Mouse (Mus musculus): ENCODE results near the gene Ulk4. TPM values are rescaled to one million over a fixed set of nuclear protein-coding genes. Genes with fewer than 3 reads are reported as not detected.

Ulk4 gene
- polyA plus RNA-seq, 1 experiment from 2014 or later, result 32.8 TPM

DNA sequence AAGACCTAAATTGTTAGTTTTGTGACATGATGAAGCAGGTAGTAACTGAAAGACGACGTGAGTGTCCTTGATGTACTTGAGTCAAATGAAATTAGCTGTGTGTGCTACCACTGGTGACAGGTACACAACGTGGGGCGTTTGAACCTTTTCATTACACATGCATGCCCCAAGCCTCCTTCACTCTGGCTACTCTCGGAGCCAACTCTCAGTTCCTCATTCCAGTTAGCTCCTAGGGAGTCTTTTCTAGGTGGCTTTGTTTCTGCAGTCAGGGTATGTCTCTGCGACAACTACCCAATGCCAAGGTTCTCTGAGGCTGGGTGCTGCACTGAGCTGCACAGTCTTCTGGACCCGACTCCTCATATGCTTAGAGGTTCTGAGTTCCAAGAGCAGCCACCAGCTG is 100.6 kb downstream of the Ulk4 start:
- Histone ChIP-seq H3K4me2 (no peak overlapping the region), H3K27ac (replicated peaks) (no peak overlapping the region), H3K27me3 (no peaks in the 10 kb centered on the region), H3K9me3 (replicated peaks) (no peaks in the 10 kb centered on the region), H3K36me3 (replicated peaks) (no peaks in the 10 kb centered on the region), H3K9ac (no peak overlapping the region), H3K4me1 (replicated peaks) (no peaks in the 10 kb centered on the region), H3K4me3 (replicated peaks) (no peak overlapping the region)
- no peak for ATAC-seq (ENCODE audit: insufficient read depth)
- 67% methylated on average over 7 of the region's 7 CpGs for WGBS (ENCODE audit: insufficient replicate concordance)

DNA sequence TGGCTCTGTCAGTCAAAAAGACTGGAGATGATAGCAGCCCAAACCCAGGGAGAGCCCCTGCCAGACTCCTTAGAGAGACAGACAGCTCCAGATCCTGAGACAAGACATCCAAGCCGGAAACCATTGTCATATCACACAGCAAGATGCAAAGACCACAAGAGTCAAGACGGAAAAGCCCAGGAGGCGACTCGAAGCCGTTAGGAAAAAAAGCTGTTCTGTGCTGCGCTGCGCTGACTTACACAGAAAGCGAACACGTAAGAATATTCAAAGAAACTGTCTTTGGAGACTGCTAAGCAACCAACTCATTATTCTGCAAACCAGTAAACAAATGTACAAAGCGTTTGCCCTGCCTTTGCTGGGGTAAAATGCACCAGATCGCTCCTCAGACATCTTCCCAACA is 101.8 kb downstream of the Ulk4 start:
- WGBS (ENCODE audit: insufficient replicate concordance), result 76% methylated on average over 11 of the region's 11 CpGs
- H3K4me1 ChIP-seq (replicated peaks), result no peaks in the 10 kb centered on the region
- no peaks in the 10 kb centered on the region for H3K27me3 ChIP-seq
- H3K9me3 ChIP-seq (replicated peaks), result no peaks in the 10 kb centered on the region
- no peak for ATAC-seq (ENCODE audit: insufficient read depth)
- H3K36me3 ChIP-seq (replicated peaks), result no peaks in the 10 kb centered on the region
- no peak overlapping the region for H3K9ac ChIP-seq
- no peak overlapping the region for H3K4me3 ChIP-seq (replicated peaks)
- H3K27ac ChIP-seq (replicated peaks), result no peak overlapping the region
- H3K4me2 ChIP-seq, result no peak overlapping the region

GRCm38 (mm10) chr9:121172123-121172522 is 104.9 kb downstream of the Ulk4 start:
- H3K27me3 ChIP-seq, result no peaks in the 10 kb centered on the region
- no peak overlapping the region for H3K9ac ChIP-seq
- H3K4me2 ChIP-seq, result no peak overlapping the region
- H3K36me3 ChIP-seq (replicated peaks), result no peaks in the 10 kb centered on the region
- WGBS (ENCODE audit: insufficient replicate concordance), result 71% methylated on average over 6 of the region's 6 CpGs
- H3K27ac ChIP-seq (replicated peaks), result no peak overlapping the region
- no peaks in the 10 kb centered on the region for H3K9me3 ChIP-seq (replicated peaks)
- H3K4me1 ChIP-seq (replicated peaks), result no peaks in the 10 kb centered on the region
- no peak for ATAC-seq (ENCODE audit: insufficient read depth)
- H3K4me3 ChIP-seq (replicated peaks), result no peak overlapping the region

DNA sequence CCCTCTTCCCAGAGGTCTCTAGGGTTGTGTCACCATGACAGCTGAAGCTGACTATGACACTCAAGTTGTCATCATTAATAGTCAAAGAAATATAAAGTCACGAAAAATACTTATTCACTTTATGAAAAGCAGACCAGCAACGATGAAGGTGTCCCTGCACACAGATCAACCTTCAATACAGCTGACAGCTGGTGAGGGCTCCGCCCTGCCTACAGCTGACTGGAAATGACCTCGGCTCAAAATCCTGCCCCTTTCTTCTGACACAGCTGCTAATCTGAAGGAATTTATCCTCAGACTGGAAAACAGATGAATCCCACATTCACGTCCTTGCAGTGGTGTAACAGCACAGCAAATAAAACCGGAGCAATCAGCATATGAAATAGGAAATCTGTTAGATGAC is 105.4 kb downstream of the Ulk4 start:
- no peaks in the 10 kb centered on the region for H3K9me3 ChIP-seq (replicated peaks)
- no peak overlapping the region for H3K4me3 ChIP-seq (replicated peaks)
- H3K27ac ChIP-seq (replicated peaks), result no peak overlapping the region
- H3K4me1 ChIP-seq (replicated peaks), result no peaks in the 10 kb centered on the region
- no peaks in the 10 kb centered on the region for H3K36me3 ChIP-seq (replicated peaks)
- no peak overlapping the region for H3K9ac ChIP-seq
- ATAC-seq (ENCODE audit: insufficient read depth), result no peak
- H3K4me2 ChIP-seq, result no peak overlapping the region
- 61% methylated on average over 6 of the region's 6 CpGs for WGBS (ENCODE audit: insufficient replicate concordance)
- no peaks in the 10 kb centered on the region for H3K27me3 ChIP-seq

DNA sequence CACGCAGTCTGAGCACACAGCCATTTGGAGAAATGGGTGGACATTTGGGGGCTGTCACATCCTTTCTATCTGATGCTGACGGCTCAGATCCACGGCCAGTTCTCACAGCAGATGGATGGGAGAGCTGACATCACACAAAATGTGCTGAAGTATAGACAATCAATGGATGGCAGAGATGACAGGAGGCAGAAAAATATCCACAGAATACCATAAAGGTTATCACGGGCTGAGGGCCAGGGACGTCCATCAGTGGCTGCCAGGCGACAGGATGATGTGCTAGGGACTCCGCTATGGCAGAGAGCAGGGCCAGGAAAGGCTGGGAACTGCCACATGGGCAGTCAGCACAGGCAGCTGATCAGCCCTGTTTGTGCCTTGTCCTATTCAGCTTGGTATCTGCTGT is 112.4 kb downstream of the Ulk4 start:
- Histone ChIP-seq H3K4me1 (replicated peaks) (no peaks in the 10 kb centered on the region), H3K9ac (no peak overlapping the region), H3K27ac (replicated peaks) (no peak overlapping the region), H3K9me3 (replicated peaks) (no peaks in the 10 kb centered on the region), H3K4me2 (no peak overlapping the region), H3K36me3 (replicated peaks) (no peaks in the 10 kb centered on the region), H3K27me3 (no peaks in the 10 kb centered on the region), H3K4me3 (replicated peaks) (no peak overlapping the region)
- WGBS (ENCODE audit: insufficient replicate concordance), result 65% methylated on average over 7 of the region's 7 CpGs
- no peak for ATAC-seq (ENCODE audit: insufficient read depth)

DNA sequence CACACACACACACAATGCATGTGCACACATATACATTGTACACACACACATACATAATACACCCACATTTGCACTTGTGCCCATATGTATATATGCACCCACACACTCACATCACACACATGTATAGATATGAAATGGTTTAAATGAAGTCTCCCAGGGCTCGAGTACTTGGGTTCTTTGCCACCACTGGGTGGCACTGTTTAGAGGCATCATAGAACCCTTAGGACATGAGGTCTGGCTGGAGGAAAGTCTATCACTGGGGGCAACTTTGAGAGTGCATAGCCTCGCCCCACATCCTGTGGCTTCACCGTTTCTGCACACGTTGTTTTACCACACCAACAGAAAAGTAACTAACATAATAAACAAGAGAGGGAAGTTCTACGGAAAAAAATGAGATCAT is 114.2 kb downstream of the Ulk4 start:
- H3K4me1 ChIP-seq (replicated peaks), result no peaks in the 10 kb centered on the region
- no peak for ATAC-seq (ENCODE audit: insufficient read depth)
- no peaks in the 10 kb centered on the region for H3K36me3 ChIP-seq (replicated peaks)
- H3K27ac ChIP-seq (replicated peaks), result no peak overlapping the region
- H3K4me3 ChIP-seq (replicated peaks), result no peak overlapping the region
- no peak overlapping the region for H3K4me2 ChIP-seq
- H3K9me3 ChIP-seq (replicated peaks), result no peaks in the 10 kb centered on the region
- H3K27me3 ChIP-seq, result no peaks in the 10 kb centered on the region
- H3K9ac ChIP-seq, result no peak overlapping the region
- 21% methylated on average over 5 of the region's 5 CpGs for WGBS (ENCODE audit: insufficient replicate concordance)

- WGBS (ENCODE audit: insufficient replicate concordance), result 73% methylated on average over 12 of the region's 12 CpGs
- Histone ChIP-seq H3K9ac (no peak overlapping the region), H3K4me2 (no peak overlapping the region), H3K36me3 (replicated peaks) (no peaks in the 10 kb centered on the region), H3K4me3 (replicated peaks) (no peak overlapping the region), H3K9me3 (replicated peaks) (no peaks in the 10 kb centered on the region), H3K4me1 (replicated peaks) (no peaks in the 10 kb centered on the region), H3K27me3 (no peaks in the 10 kb centered on the region), H3K27ac (replicated peaks) (no peak overlapping the region)
- ATAC-seq (ENCODE audit: insufficient read depth), result no peak
These were observed 115.0 kb downstream of the Ulk4 start for GRCm38 (mm10) chr9:121161818-121162565.

DNA sequence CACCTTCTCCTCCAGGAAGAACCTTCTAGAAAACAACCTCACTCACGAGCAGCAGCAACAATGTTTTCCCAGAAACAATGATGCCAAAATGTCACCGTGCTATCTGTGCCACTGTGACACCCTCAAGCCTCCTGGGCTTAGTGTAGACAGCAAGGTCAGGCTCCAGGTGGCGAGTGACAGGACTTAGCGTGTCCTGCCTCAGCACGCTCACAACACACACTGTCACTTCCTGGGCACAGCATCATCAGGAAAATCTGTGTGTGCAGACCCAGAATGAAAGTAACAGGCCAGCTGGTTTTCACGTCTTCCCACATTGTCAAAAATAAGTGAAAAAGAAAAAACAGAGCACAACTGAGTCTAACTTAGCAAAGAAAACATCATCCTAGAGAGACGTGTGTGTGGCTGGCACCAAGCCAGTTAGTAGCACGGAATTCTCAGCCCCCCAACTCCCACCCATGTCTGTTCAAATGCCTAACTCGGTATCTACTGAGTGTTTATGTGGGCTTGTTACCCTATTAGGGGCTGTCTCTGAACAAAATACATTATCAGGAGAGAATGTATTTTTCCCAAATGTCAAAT is 120.7 kb downstream of the Ulk4 start:
- WGBS (ENCODE audit: insufficient replicate concordance), result 53% methylated on average over 9 of the region's 9 CpGs
- Histone ChIP-seq H3K36me3 (replicated peaks) (no peaks in the 10 kb centered on the region), H3K4me3 (replicated peaks) (no peak overlapping the region), H3K27me3 (no peaks in the 10 kb centered on the region), H3K4me1 (replicated peaks) (no peaks in the 10 kb centered on the region), H3K9me3 (replicated peaks) (no peaks in the 10 kb centered on the region), H3K27ac (replicated peaks) (no peak overlapping the region), H3K4me2 (no peak overlapping the region), H3K9ac (no peak overlapping the region)
- no peak for ATAC-seq (ENCODE audit: insufficient read depth)

GRCm38 (mm10) chr9:121153276-121153675 is 123.7 kb downstream of the Ulk4 start:
- H3K4me2 ChIP-seq, result no peak overlapping the region
- H3K36me3 ChIP-seq (replicated peaks), result no peaks in the 10 kb centered on the region
- no peaks in the 10 kb centered on the region for H3K4me1 ChIP-seq (replicated peaks)
- H3K9ac ChIP-seq, result no peak overlapping the region
- no peak overlapping the region for H3K4me3 ChIP-seq (replicated peaks)
- no peak overlapping the region for H3K27ac ChIP-seq (replicated peaks)
- ATAC-seq (ENCODE audit: insufficient read depth), result no peak
- H3K9me3 ChIP-seq (replicated peaks), result no peaks in the 10 kb centered on the region
- WGBS (ENCODE audit: insufficient replicate concordance), result 70% methylated on average over 5 of the region's 5 CpGs
- no peaks in the 10 kb centered on the region for H3K27me3 ChIP-seq

- 60% methylated on average over 3 of the region's 3 CpGs for WGBS (ENCODE audit: insufficient replicate concordance)
- H3K4me3 ChIP-seq (replicated peaks), result no peak overlapping the region
- ATAC-seq (ENCODE audit: insufficient read depth), result no peak
These were observed 128.4 kb downstream of the Ulk4 start for GRCm38 (mm10) chr9:121148602-121149001.

DNA sequence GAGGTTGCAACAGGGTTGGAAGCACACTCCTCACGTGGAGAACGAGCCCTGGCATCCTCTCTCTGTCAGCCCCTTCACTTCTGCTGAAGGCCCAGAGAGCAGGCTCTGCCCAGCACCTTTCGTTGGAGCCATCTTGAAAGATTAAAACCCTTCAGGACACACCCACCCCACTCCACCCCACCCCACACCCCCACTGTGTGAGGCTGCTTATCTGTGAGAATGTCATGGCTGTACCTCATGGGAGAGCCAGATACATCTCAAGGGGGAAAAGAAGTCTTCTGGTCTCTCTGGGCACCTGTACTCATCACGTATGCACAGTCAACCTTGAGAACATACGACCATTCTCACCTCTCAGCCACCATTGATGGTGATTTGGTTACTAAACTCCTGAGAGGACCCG is 133.8 kb downstream of the Ulk4 start:
- WGBS (ENCODE audit: insufficient replicate concordance), result 51% methylated on average over 6 of the region's 6 CpGs
- Histone ChIP-seq H3K4me3 (replicated peaks) (no peak overlapping the region), H3K27me3 (no peaks in the 10 kb centered on the region), H3K36me3 (replicated peaks) (no peaks in the 10 kb centered on the region), H3K9ac (no peak overlapping the region), H3K4me1 (replicated peaks) (no peaks in the 10 kb centered on the region), H3K4me2 (no peak overlapping the region), H3K27ac (replicated peaks) (no peak overlapping the region), H3K9me3 (replicated peaks) (no peaks in the 10 kb centered on the region)
- ATAC-seq (ENCODE audit: insufficient read depth), result no peak

More at GRCm38 (mm10) chr9:121148602-121149001, 128.4 kb downstream of the Ulk4 start:
- Histone ChIP-seq H3K4me1 (replicated peaks) (no peaks in the 10 kb centered on the region), H3K36me3 (replicated peaks) (no peaks in the 10 kb centered on the region), H3K9ac (no peak overlapping the region), H3K4me2 (no peak overlapping the region), H3K27ac (replicated peaks) (no peak overlapping the region), H3K9me3 (replicated peaks) (no peaks in the 10 kb centered on the region), H3K27me3 (no peaks in the 10 kb centered on the region)

DNA sequence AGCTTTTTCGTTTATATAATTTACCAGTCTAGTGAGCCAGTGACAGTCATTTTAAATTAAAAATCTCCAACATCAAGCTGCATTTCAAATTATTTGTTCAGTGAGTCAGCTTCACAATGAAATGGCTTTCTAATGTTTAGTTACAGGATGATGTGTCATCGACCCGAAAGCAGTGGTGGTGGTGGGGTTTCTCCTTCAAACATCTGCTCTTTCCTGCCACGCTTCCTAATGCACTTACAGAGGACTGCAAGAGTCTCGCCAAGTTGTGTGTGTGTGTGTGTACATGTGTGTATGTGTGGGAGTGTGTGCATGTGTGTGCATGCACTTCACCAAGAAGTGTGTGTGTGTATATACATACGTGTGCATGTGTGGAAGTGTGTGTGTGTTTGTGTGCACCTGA is 144.4 kb downstream of the Ulk4 start:
- Histone ChIP-seq H3K36me3 (replicated peaks) (no peaks in the 10 kb centered on the region), H3K27me3 (no peaks in the 10 kb centered on the region), H3K4me2 (no peak overlapping the region), H3K27ac (replicated peaks) (no peak overlapping the region), H3K4me1 (replicated peaks) (no peaks in the 10 kb centered on the region), H3K9me3 (replicated peaks) (no peaks in the 10 kb centered on the region), H3K4me3 (replicated peaks) (no peak overlapping the region), H3K9ac (no peak overlapping the region)
- no peak for ATAC-seq (ENCODE audit: insufficient read depth)
- 42% methylated on average over 6 of the region's 6 CpGs for WGBS (ENCODE audit: insufficient replicate concordance)

Measured in liver, embryonic 15.5 days (tissue).